Mouse (Mus musculus) adrenal gland, adult 8-10 months (tissue): ENCODE measurements around the gene Ece1. TPM values are rescaled to one million over a fixed set of nuclear protein-coding genes. Genes with fewer than 3 reads are reported as not detected.

Experiments
- DNase-seq: peaks from one replicate; pipeline ENCODE4 v3.0.0; 2022
- total RNA-seq, 4 experiments: library from RNA; stranded (reverse); gene quantifications; 2 replicates each; pipeline ENCODE4 v1.2.4; 2022

Ece1 gene
- total RNA-seq, 4 experiments from 2014 or later: 248 to 380 (median 315) TPM

- no peak for DNase-seq
Observed at GRCm38 (mm10) chr4:137918559-137918958, 56.5 kb downstream of the Ece1 start.

- no peak for DNase-seq
Observed at GRCm38 (mm10) chr4:137919116-137919515, 57.1 kb downstream of the Ece1 start.

- no peak for DNase-seq
Observed at GRCm38 (mm10) chr4:137920005-137920404, 58.0 kb downstream of the Ece1 start.

- DNase-seq: no peak
Observed at GRCm38 (mm10) chr4:137920500-137920961, 58.5 kb downstream of the Ece1 start.

GRCm38 (mm10) chr4:137921510-137921909 is 59.5 kb downstream of the Ece1 start:
- no peak for DNase-seq

GRCm38 (mm10) chr4:137923052-137923451 is 61.0 kb downstream of the Ece1 start:
- DNase-seq: no peak

GRCm38 (mm10) chr4:137925176-137925575 is 63.1 kb downstream of the Ece1 start:
- no peak for DNase-seq

GRCm38 (mm10) chr4:137926161-137926560 is 64.1 kb downstream of the Ece1 start:
- DNase-seq: no peak

- peak; percentile 59 for DNase-seq
Observed at GRCm38 (mm10) chr4:137927136-137927535, 65.1 kb downstream of the Ece1 start.

GRCm38 (mm10) chr4:137927741-137928535 is 65.9 kb downstream of the Ece1 start:
- DNase-seq: no peak

- DNase-seq: no peak
Observed at GRCm38 (mm10) chr4:137928813-137929212, 66.8 kb downstream of the Ece1 start.

GRCm38 (mm10) chr4:137929341-137930016 is 67.4 kb downstream of the Ece1 start:
- no peak for DNase-seq

GRCm38 (mm10) chr4:137930500-137931008 is 68.5 kb downstream of the Ece1 start:
- DNase-seq: no peak

- DNase-seq: peak; percentile 89
Observed at GRCm38 (mm10) chr4:137931009-137931757, 69.1 kb downstream of the Ece1 start.

GRCm38 (mm10) chr4:137932554-137933178 is 70.6 kb downstream of the Ece1 start:
- DNase-seq: no peak

GRCm38 (mm10) chr4:137933328-137933727 is 71.3 kb downstream of the Ece1 start:
- peak; percentile 80 for DNase-seq

- DNase-seq: no peak
Observed at GRCm38 (mm10) chr4:137936134-137936533, 74.1 kb downstream of the Ece1 start.

GRCm38 (mm10) chr4:137940061-137940460 is 78.0 kb downstream of the Ece1 start:
- DNase-seq: no peak

- DNase-seq: no peak
Observed at GRCm38 (mm10) chr4:137941131-137941844, 79.3 kb downstream of the Ece1 start.

GRCm38 (mm10) chr4:137941871-137942781 is 80.1 kb downstream of the Ece1 start:
- peak; percentile 54 for DNase-seq
